Mouse (Mus musculus): Measurements from ENCODE around the gene Psmb9.

Psmb9 gene

GRCm38 (mm10) chr17:34138655-34139054, 48.9 kb downstream of the Psmb9 start:
- 90% methylated on average over 7 of the region's 7 CpGs for WGBS

- 83% methylated on average over 7 of the region's 7 CpGs for WGBS
Measured at GRCm38 (mm10) chr17:34137601-34138000, 50.0 kb downstream of the Psmb9 start.

- 5% methylated on average over 31 of the region's 31 CpGs for WGBS
Measured at GRCm38 (mm10) chr17:34135297-34136224, 52.0 kb downstream of the Psmb9 start.

- 88% methylated on average over 3 of the region's 3 CpGs for WGBS
Measured at GRCm38 (mm10) chr17:34134451-34134850, 53.1 kb downstream of the Psmb9 start.

GRCm38 (mm10) chr17:34133289-34133688, 54.3 kb downstream of the Psmb9 start:
- WGBS = 80% methylated on average over 11 of the region's 11 CpGs

All from cerebral cortex, adult 2 months (tissue).